Mouse (Mus musculus) brain, embryonic 14.5 days (tissue): Measurements from ENCODE around the gene Ccrl2.
A peak's percentile ranks its signal among the peaks of the same experiment; 100 is the strongest.

ENCODE experiments used
- CTCF ChIP-seq: fragments of 200-500 bp; IDR thresholded peaks from 2 replicates; pipeline ENCODE4 v1.5.1; 2012; ENCODE audit warnings: inconsistent platforms, mild to moderate bottlenecking, moderate library complexity, borderline replicate concordance; ENCODE audit not compliant: insufficient read depth, insufficient read length; ENCODE audit errors: extremely low read depth
- POLR2A ChIP-seq: fragments of 200-500 bp; IDR thresholded peaks from 2 replicates; pipeline ENCODE4 v1.6.1; 2012; ENCODE audit warnings: mild to moderate bottlenecking, inconsistent platforms, borderline replicate concordance; ENCODE audit not compliant: poor library complexity, insufficient read depth, insufficient read length, severe bottlenecking; ENCODE audit errors: extremely low read depth

DNA sequence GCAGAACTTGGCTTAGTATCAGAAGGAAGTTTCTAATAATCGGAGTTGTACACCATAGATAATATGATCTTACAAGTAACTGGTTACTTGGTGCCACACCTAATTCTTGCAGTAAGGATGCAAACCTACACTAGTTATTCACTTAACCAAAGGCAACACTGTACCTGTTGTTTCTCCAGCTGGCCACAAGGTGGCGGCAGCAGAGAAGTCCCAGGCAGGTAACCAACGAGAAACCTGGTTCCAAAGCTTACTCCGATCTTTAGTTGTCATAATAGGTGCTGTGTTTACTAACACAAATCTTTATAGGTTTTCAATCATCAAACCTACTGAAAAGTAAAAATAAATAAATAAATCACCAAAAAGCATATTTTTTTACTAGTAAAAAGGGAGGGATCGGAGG, 35.8 kb upstream of the Ccrl2 start:
- no peak for TF ChIP-seq POLR2A
- TF ChIP-seq CTCF, result peak; percentile 91
